Mouse (Mus musculus): Measurements from ENCODE around the gene Ccdc30.

Ccdc30 gene

GRCm38 (mm10) chr4:119415072-119415753 lies at the start of gene Ccdc30:
Ccdc30 (minus strand) TSS chr4:119415521.
- DNase-seq, result peak; percentile 94

- no peak for DNase-seq
These were observed 48.6 kb upstream of the Ccdc30 start for GRCm38 (mm10) chr4:119463756-119464419.

GRCm38 (mm10) chr4:119462858-119463755 lies 47.8 kb upstream of the Ccdc30 start:
- peak; percentile 49 for DNase-seq

- no peak for DNase-seq
These were observed 47.1 kb upstream of the Ccdc30 start for GRCm38 (mm10) chr4:119462457-119462856.

GRCm38 (mm10) chr4:119460728-119461141 lies 45.4 kb upstream of the Ccdc30 start:
- DNase-seq, result peak; percentile 83

GRCm38 (mm10) chr4:119460296-119460695 lies 45.0 kb upstream of the Ccdc30 start:
- peak; percentile 65 for DNase-seq

- no peak for DNase-seq
These were observed 38.2 kb upstream of the Ccdc30 start for GRCm38 (mm10) chr4:119453533-119453932.

GRCm38 (mm10) chr4:119453128-119453527 lies 37.8 kb upstream of the Ccdc30 start:
- no peak for DNase-seq

GRCm38 (mm10) chr4:119450436-119450835 lies 35.1 kb upstream of the Ccdc30 start:
- no peak for DNase-seq

- DNase-seq, result no peak
These were observed 32.5 kb upstream of the Ccdc30 start for GRCm38 (mm10) chr4:119447786-119448185.

- DNase-seq, result no peak
These were observed 31.9 kb upstream of the Ccdc30 start for GRCm38 (mm10) chr4:119447261-119447660.

GRCm38 (mm10) chr4:119442539-119442938 lies 27.2 kb upstream of the Ccdc30 start:
- no peak for DNase-seq

- no peak for DNase-seq
These were observed 26.5 kb upstream of the Ccdc30 start for GRCm38 (mm10) chr4:119441836-119442235.

GRCm38 (mm10) chr4:119437936-119438335 lies 22.6 kb upstream of the Ccdc30 start:
- no peak for DNase-seq

- peak; percentile 25 for DNase-seq
These were observed 15.4 kb upstream of the Ccdc30 start for GRCm38 (mm10) chr4:119430678-119431077.

- no peak for DNase-seq
These were observed 12.4 kb upstream of the Ccdc30 start for GRCm38 (mm10) chr4:119427680-119428079.

- DNase-seq, result no peak
These were observed 10.3 kb upstream of the Ccdc30 start for GRCm38 (mm10) chr4:119425601-119426000.

- DNase-seq, result no peak
These were observed 9.8 kb upstream of the Ccdc30 start for GRCm38 (mm10) chr4:119425077-119425476.

- DNase-seq, result peak; percentile 78
These were observed 7.1 kb upstream of the Ccdc30 start, which contains the start of the genes Ppcs and Zmynd12 for GRCm38 (mm10) chr4:119422294-119422964. Ppcs (minus strand) TSS chr4:119422420. Zmynd12 (plus strand) TSS chr4:119422814.

- peak; percentile 48 for DNase-seq
These were observed 6.6 kb upstream of the Ccdc30 start for GRCm38 (mm10) chr4:119421921-119422293.

GRCm38 (mm10) chr4:119421191-119421590 lies 5.9 kb upstream of the Ccdc30 start:
- no peak for DNase-seq

- no peak for DNase-seq
These were observed 2.6 kb upstream of the Ccdc30 start for GRCm38 (mm10) chr4:119417894-119418293.

GRCm38 (mm10) chr4:119417270-119417669 lies 1.9 kb upstream of the Ccdc30 start:
- DNase-seq, result no peak

All from right cerebral cortex, postnatal 4 days (tissue).